In genomic region chr4:107260001-107260400, GRCm38 (mm10) we compare ENCODE assay signal across 28 mouse cellular contexts. TPM values are rescaled to one million over a fixed set of nuclear protein-coding genes. Genes with fewer than 3 reads are reported as not detected.
DNase-seq lines count a peak whose midpoint lies in the region; ATAC-seq lines count a peak whose summit lies in the region.
"Had no signal": no experiment of that assay in that cellular context is flagged by ENCODE, and none has a peak within 500 bp of the region (broad histone marks: within the 10 kb centered on the region; RNA-seq: fewer than 3 reads in every experiment).

No protein-coding gene starts in this region.

- H3K27ac ChIP-seq in intestine, embryonic 15.5 days: no peak overlapping the region
- H3K27ac ChIP-seq: embryonic facial prominence, embryonic 10.5 days; forebrain, embryonic 12.5 days; heart, embryonic 15.5 days; hindbrain, embryonic 10.5 days; kidney, embryonic 15.5 days; limb, embryonic 12.5 days; liver, embryonic 12.5 days had no signal

- no peak overlapping the region for H3K4me2 ChIP-seq in intestine, embryonic 15.5 days (replicated peaks)
- H3K4me2 ChIP-seq: forebrain, embryonic 12.5 days; heart, embryonic 15.5 days; kidney, embryonic 15.5 days; limb, embryonic 12.5 days; liver, embryonic 12.5 days; lung, embryonic 14.5 days had no signal

- WGBS in intestine, embryonic 15.5 days: 39% methylated on average over 4 of the region's 4 CpGs

- no peak overlapping the region for H3K4me3 ChIP-seq in intestine, embryonic 15.5 days (replicated peaks)
- H3K4me3 ChIP-seq: embryonic facial prominence, embryonic 10.5 days; forebrain, embryonic 12.5 days; heart, embryonic 15.5 days; hindbrain, embryonic 10.5 days; kidney, embryonic 15.5 days; limb, embryonic 12.5 days; liver, embryonic 12.5 days had no signal

- no peak overlapping the region for H3K9ac ChIP-seq in intestine, embryonic 15.5 days
- H3K9ac ChIP-seq: forebrain, embryonic 12.5 days; heart, embryonic 15.5 days; kidney, embryonic 15.5 days; limb, embryonic 12.5 days; liver, embryonic 12.5 days; lung, embryonic 14.5 days had no signal

- H3K9me3 ChIP-seq in intestine, embryonic 15.5 days: no peaks in the 10 kb centered on the region
- H3K9me3 ChIP-seq: heart, embryonic 15.5 days; kidney, embryonic 15.5 days had no signal

- H3K27me3 ChIP-seq in intestine, embryonic 15.5 days (replicated peaks): no peaks in the 10 kb centered on the region
- H3K27me3 ChIP-seq: forebrain, embryonic 12.5 days; heart, embryonic 15.5 days; kidney, embryonic 15.5 days; limb, embryonic 12.5 days; liver, embryonic 12.5 days had no signal

- no peaks in the 10 kb centered on the region for H3K36me3 ChIP-seq in intestine, embryonic 15.5 days
- H3K36me3 ChIP-seq: heart, embryonic 15.5 days had no signal

- peak; percentile 61 for ATAC-seq in intestine, embryonic 15.5 days
- no peak for ATAC-seq in frontal cortex, adult (ENCODE audit: low TSS enrichment)
- no peak for ATAC-seq in granulocyte monocyte progenitor cell, adult 5-6 weeks (replicated peaks; ENCODE audit: poor library complexity, severe bottlenecking)
- ATAC-seq: liver, embryonic 12.5 days had no signal

- DNase-seq in spleen, postnatal 36 days (ENCODE audit: low spot score in 2 of 2): peak; percentile 42 to 45
- DNase-seq in spleen, postnatal 4 days (ENCODE audit: low spot score in 2 of 2): no peak
- peak; percentile 89 for DNase-seq in thymus, postnatal 0 days (ENCODE audit: low spot score)
- no peak for DNase-seq in layer of hippocampus, adult 8-10 months (ENCODE audit: low spot score in 2 of 2)
- DNase-seq: adrenal gland, postnatal 36 days; cerebellum, adult 8-10 months; lung, embryonic 14.5 days; lung, postnatal 36 days; right cerebral cortex, adult 18-20 months had no signal

- no peaks in the 10 kb centered on the region for H3K4me1 ChIP-seq in intestine, embryonic 15.5 days (replicated peaks)
- H3K4me1 ChIP-seq: embryonic facial prominence, embryonic 10.5 days; forebrain, embryonic 12.5 days; heart, embryonic 15.5 days; kidney, embryonic 15.5 days; liver, embryonic 12.5 days had no signal

RNA-seq across cellular contexts. Expression of gene Hspb11, which starts 6.6 kb away (rescaled TPM):
- 29.4 and 31.9 TPM in 2 replicates for polyA plus RNA-seq in intestine, embryonic 15.5 days (2015; fragmentation: Nextera tagmentation; extraction: Ambion mirVana)
- 106 and 112 TPM in 2 replicates for polyA plus RNA-seq in thymus, postnatal 0 days (2015; fragmentation: Nextera tagmentation; extraction: Ambion mirVana)
- 10 to 100 TPM; 18.9 to 24.1 (median 21.0) TPM for total RNA-seq in layer of hippocampus, adult 8-10 months (2022)
- total RNA-seq in granulocyte monocyte progenitor cell, adult 5-6 weeks (2014; fragmentation: Nextera tagmentation): 7.8 and 18.0 TPM in 2 replicates
- total RNA-seq in granulocyte monocyte progenitor cell, adult 5-6 weeks (2017): 7.9 and 14.2 TPM in 2 replicates

RNA-seq across cellular contexts. Expression of gene Lrrc42, which starts 6.7 kb away (rescaled TPM):
- polyA plus RNA-seq in intestine, embryonic 15.5 days (2015; fragmentation: Nextera tagmentation; extraction: Ambion mirVana): 53.5 TPM in 2 replicates
- polyA plus RNA-seq in thymus, postnatal 0 days (2015; fragmentation: Nextera tagmentation; extraction: Ambion mirVana): 127 and 129 TPM in 2 replicates
- total RNA-seq in layer of hippocampus, adult 8-10 months (2022): 10 to 100 TPM; 30.5 to 38.5 (median 34.3) TPM
- total RNA-seq in granulocyte monocyte progenitor cell, adult 5-6 weeks (2014; fragmentation: Nextera tagmentation): 20.4 and 21.8 TPM in 2 replicates
- 2.5 and 4.7 TPM in 2 replicates for total RNA-seq in granulocyte monocyte progenitor cell, adult 5-6 weeks (2017)

RNA-seq across cellular contexts. Expression of gene Dio1, which starts 47.0 kb away (rescaled TPM):
- 1.5 and 1.9 TPM in 2 replicates for polyA plus RNA-seq in intestine, embryonic 15.5 days (2015; fragmentation: Nextera tagmentation; extraction: Ambion mirVana)
- polyA plus RNA-seq in thymus, postnatal 0 days (2015; fragmentation: Nextera tagmentation; extraction: Ambion mirVana): 6.8 and 7.2 TPM in 2 replicates
- total RNA-seq in layer of hippocampus, adult 8-10 months (2022): not detected
- not detected in 2 replicates for total RNA-seq in granulocyte monocyte progenitor cell, adult 5-6 weeks (2014; fragmentation: Nextera tagmentation)
- total RNA-seq in granulocyte monocyte progenitor cell, adult 5-6 weeks (2017): not detected in 2 replicates
- total RNA-seq: adrenal gland, postnatal 36 days; ES-E14; heart, adult 8-10 months; layer of hippocampus, postnatal 14 days; left cerebral cortex, postnatal 10 days had no signal
- polyA plus RNA-seq: embryonic facial prominence, embryonic 10.5 days; forebrain, embryonic 12.5 days; frontal cortex, adult 2 months; heart, embryonic 15.5 days; hindbrain, embryonic 10.5 days; limb, embryonic 12.5 days; liver, embryonic 12.5 days; lung, embryonic 14.5 days; neural tube, embryonic 11.5 days; urinary bladder, adult 2 months had no signal

RNA-seq across cellular contexts. Expression of gene Ldlrad1, which starts 51.0 kb away (rescaled TPM):
- polyA plus RNA-seq in intestine, embryonic 15.5 days (2015; fragmentation: Nextera tagmentation; extraction: Ambion mirVana): not detected in 2 replicates
- 0.19 and 0.38 TPM in 2 replicates for polyA plus RNA-seq in thymus, postnatal 0 days (2015; fragmentation: Nextera tagmentation; extraction: Ambion mirVana)
- total RNA-seq in layer of hippocampus, adult 8-10 months (2022): under 1 TPM in 1 of 4 experiments, not detected in 3; 0.29 TPM
- not detected in 2 replicates for total RNA-seq in granulocyte monocyte progenitor cell, adult 5-6 weeks (2014; fragmentation: Nextera tagmentation)
- not detected in 2 replicates for total RNA-seq in granulocyte monocyte progenitor cell, adult 5-6 weeks (2017)
- total RNA-seq: adrenal gland, postnatal 36 days; ES-E14; gastrocnemius, adult 8-10 months; heart, adult 8-10 months; left cerebral cortex, postnatal 10 days had no signal
- polyA plus RNA-seq: embryonic facial prominence, embryonic 10.5 days; forebrain, embryonic 12.5 days; heart, embryonic 15.5 days; hindbrain, embryonic 10.5 days; kidney, embryonic 15.5 days; limb, embryonic 12.5 days; liver, embryonic 12.5 days; lung, embryonic 14.5 days; neural tube, embryonic 11.5 days; stomach, embryonic 16.5 days had no signal

RNA-seq across cellular contexts. Expression of gene Yipf1, which starts 54.2 kb away (rescaled TPM):
- polyA plus RNA-seq in intestine, embryonic 15.5 days (2015; fragmentation: Nextera tagmentation; extraction: Ambion mirVana): 69.3 and 76.8 TPM in 2 replicates
- polyA plus RNA-seq in thymus, postnatal 0 days (2015; fragmentation: Nextera tagmentation; extraction: Ambion mirVana): 84.3 and 87.2 TPM in 2 replicates
- 10 to 100 TPM; 47.8 to 56.9 (median 50.6) TPM for total RNA-seq in layer of hippocampus, adult 8-10 months (2022)
- total RNA-seq in granulocyte monocyte progenitor cell, adult 5-6 weeks (2014; fragmentation: Nextera tagmentation): 44.1 and 53.5 TPM in 2 replicates
- total RNA-seq in granulocyte monocyte progenitor cell, adult 5-6 weeks (2017): 32.0 and 38.8 TPM in 2 replicates

Comparison
In these comparisons a context has a peak if more than half of its experiments do, and no peak if none do; other contexts are left out.
1. DNase-seq: peak in spleen, postnatal 36 days (2 of 2) and thymus, postnatal 0 days (single experiment); none in spleen, postnatal 4 days (0 of 2) and layer of hippocampus, adult 8-10 months (0 of 2).